Mouse (Mus musculus): ENCODE data around the gene Sh3bgrl. TPM values are rescaled to one million over a fixed set of nuclear protein-coding genes. Genes with fewer than 3 reads are reported as not detected.

Gene Sh3bgrl
- polyA plus RNA-seq, 1 experiment from 2014 or later = 73.1 TPM

GRCm38 (mm10) chrX:109238163-109238562, 143.0 kb downstream of the Sh3bgrl start:
- no peak for DNase-seq (ENCODE audit: low spot score)

Other genes with a start within 250 kb of the Sh3bgrl start
- 33.6 and 33.7 TPM in 2 replicates for gene Hmgn5, start 82.0 kb upstream of the Sh3bgrl start, polyA plus RNA-seq (2015; fragmentation: Nextera tagmentation; extraction: Ambion mirVana)
- gene Gm6377, start 101.4 kb downstream of the Sh3bgrl start, polyA plus RNA-seq (2015; fragmentation: Nextera tagmentation; extraction: Ambion mirVana) = 0.38 and 0.67 TPM in 2 replicates

Data from thymus, postnatal 0 days (tissue).